Mouse (Mus musculus): ENCODE data around the gene Anapc15-ps.

Anapc15-ps gene

DNA sequence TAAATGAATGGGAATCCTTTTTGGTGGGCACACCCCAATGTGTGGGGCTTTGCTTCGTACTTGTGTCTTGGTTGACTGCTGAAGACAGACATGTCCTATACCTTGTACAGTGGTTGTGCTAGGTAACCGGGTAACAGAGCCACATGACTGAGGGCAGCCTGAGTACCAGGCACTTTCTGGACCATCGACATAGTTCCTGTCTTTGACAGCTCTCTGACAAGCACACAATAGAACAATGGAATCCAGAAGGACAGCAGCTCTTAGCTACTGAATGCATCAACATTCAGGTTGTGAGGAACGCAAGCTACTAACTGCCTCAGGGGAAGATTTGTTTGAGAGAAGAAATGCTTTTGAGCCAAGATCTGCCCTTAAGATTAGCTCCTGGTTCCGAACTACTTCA, 49.2 kb downstream of the Anapc15-ps start:
- POLR2A ChIA-PET = interaction anchor here (0.6 to 2.3 kb wide), 19 partner anchors 12 to 993 kb away, joined by 3 to 13 read pairs (median 5); partner anchors contain the start of genes Btg1 (in 1 of the 4) and Nudt4 (in 1 of the 4)
- CTCF ChIA-PET = interaction anchor here in 2 of 4 experiments (0.6 to 0.9 kb wide), 3 partner anchors 14 to 80 kb away, joined by 3 to 8 read pairs (median 6); no protein-coding TSS in a partner anchor

- POLR2A ChIA-PET = interaction anchor here (0.6 to 2.3 kb wide), 34 partner anchors 8 to 1606 kb away, joined by 3 to 13 read pairs (median 4); partner anchors contain the start of genes Btg1 (in 1 of the 4), Nudt4 (in 1 of the 4) and Ube2n (in 1 of the 4)
- CTCF ChIA-PET = interaction anchor here (0.6 to 1.1 kb wide), 5 partner anchors 20 to 79 kb away, joined by 3 to 8 read pairs (median 5); no protein-coding TSS in a partner anchor
Measured at GRCm38 (mm10) chr10:95623518-95623905, 49.7 kb downstream of the Anapc15-ps start.
